Mouse (Mus musculus) B cell, adult 62 days (primary cell): ENCODE measurements around the gene 2210010C04Rik. TPM values are rescaled to one million over a fixed set of nuclear protein-coding genes. Genes with fewer than 3 reads are reported as not detected.

Experiments used
- total RNA-seq: library from RNA; stranded (reverse); gene quantifications from 4 replicates; pipeline ENCODE4 v1.2.4, GENCODE M21; 2023

The 2210010C04Rik gene
- total RNA-seq, result 0.26 TPM in 1 of 4 replicates, not detected in the others

DNA sequence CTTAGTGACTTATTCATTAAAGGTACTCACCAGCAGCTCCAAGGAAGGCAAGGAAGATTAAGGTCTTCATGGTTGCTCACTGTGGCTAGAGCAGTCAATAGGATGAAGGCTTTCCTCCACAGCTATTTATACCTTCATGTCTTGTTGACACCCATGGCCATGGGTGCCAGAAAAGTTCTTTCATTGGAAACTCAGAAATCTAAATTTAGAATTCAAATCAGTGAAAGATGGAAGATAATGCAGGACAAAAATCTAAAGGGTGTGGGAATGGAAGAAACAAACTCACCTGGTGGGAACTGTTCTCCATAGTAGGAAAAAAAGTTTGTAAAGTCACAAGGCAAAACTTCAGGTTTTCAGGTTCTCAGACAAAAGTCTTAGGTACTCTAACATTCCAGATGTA is at the start of gene 2210010C04Rik:
TSS of gene 2210010C04Rik (minus strand) at position 101 of the 400 bp plus-strand sequence.

DNA sequence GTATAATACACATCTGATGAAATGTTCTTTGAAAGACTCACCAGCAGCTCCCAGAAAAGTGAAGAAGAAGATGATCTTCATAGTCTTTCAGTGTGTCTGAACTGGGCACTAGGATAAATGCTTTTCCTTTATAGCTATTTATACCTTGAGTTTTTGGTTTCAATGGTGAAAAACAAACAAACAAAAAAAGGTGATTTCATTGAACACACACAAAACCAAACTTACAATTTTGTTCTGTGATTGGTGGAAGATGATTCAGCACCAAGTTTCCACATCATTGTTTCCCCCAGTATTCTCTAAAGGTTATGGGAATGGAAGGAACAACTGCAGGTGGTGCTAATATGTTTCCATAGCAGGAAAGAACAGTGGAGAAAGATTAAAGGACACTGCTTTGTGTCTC is 35.9 kb downstream of the 2210010C04Rik start, which contains the start of gene Gm2663:
TSS of gene Gm2663 (minus strand) at position 101 of the 400 bp plus-strand sequence.

Other genes starting within 250 kb of the 2210010C04Rik start
- not detected in 4 replicates for gene Moxd2, start 148.0 kb downstream of the 2210010C04Rik start, total RNA-seq
- not detected in 4 replicates for gene Prss58, start 135.1 kb downstream of the 2210010C04Rik start, total RNA-seq
- not detected in 4 replicates for gene 1700074P13Rik, start 95.0 kb downstream of the 2210010C04Rik start, total RNA-seq
- gene Gm4744, start 83.6 kb downstream of the 2210010C04Rik start, total RNA-seq, result not detected in 4 replicates
- not detected in 4 replicates for gene 1810009J06Rik, start 70.8 kb downstream of the 2210010C04Rik start, total RNA-seq
- gene Gm2663, start 36.0 kb downstream of the 2210010C04Rik start, total RNA-seq, result not detected in 4 replicates